Mouse (Mus musculus) ES-E14 (cell line): Measurements from ENCODE around the gene Tlr9.

Experiments used
- CHD2 ChIP-seq: IDR thresholded peaks from 2 replicates; pipeline ENCODE4 v1.6.1; 2014; ENCODE audit warnings: mild to moderate bottlenecking, low read depth, low read length, inconsistent platforms
- HCFC1 ChIP-seq: IDR thresholded peaks from 2 replicates; pipeline ENCODE4 v1.6.1; 2012; ENCODE audit warnings: low read length, inconsistent platforms, borderline replicate concordance; ENCODE audit not compliant: insufficient read depth
- MAFK ChIP-seq: IDR thresholded peaks from 2 replicates; pipeline ENCODE4 v1.6.1; 2014; ENCODE audit warnings: mild to moderate bottlenecking, low read depth, low read length, inconsistent platforms; ENCODE audit not compliant: insufficient read depth
- ZC3H11A ChIP-seq: IDR thresholded peaks from 2 replicates; pipeline ENCODE4 v1.6.1; 2012; ENCODE audit warnings: low read depth, mild to moderate bottlenecking, inconsistent platforms, low read length, borderline replicate concordance
- ZNF384 ChIP-seq: IDR thresholded peaks from 2 replicates; pipeline ENCODE4 v1.6.1; 2012; ENCODE audit warnings: low read depth, low read length, inconsistent platforms

DNA sequence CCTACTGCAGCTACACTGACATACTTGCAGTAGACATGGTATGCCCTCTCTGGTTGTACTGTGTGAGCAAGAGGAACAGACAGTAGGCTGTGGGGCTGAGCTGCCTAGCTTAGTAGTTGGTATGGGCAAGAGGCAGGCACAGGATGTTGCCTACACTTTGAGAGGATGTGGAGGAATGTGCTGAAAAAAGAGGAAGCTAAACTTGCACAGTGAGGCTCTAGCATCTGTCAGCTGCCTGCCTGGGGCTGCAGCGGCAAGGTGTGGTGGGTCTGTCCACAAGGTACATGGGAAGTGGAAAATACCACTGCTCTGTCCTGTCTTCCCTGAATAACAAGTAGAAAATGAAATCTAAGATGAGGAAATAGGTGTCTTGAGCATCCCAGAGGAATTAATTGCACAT is 29.4 kb upstream of the Tlr9 start:
- no peak for TF ChIP-seq MAFK
- TF ChIP-seq CHD2 = no peak
- TF ChIP-seq ZC3H11A = no peak
- no peak for TF ChIP-seq ZNF384
- TF ChIP-seq HCFC1 = no peak
